13 mouse cellular contexts compared by ENCODE assay signal in genomic region chr5:4101770-4102169, GRCm38 (mm10). TPM values are rescaled to one million over a fixed set of nuclear protein-coding genes. Genes with fewer than 3 reads are reported as not detected.
A peak's percentile ranks its signal among the peaks of the same experiment; 100 is the strongest.
DNase-seq lines count a peak whose midpoint lies in the region; ATAC-seq and TF ChIP-seq lines count a peak whose summit lies in the region.
"Had no signal": no experiment of that assay in that cellular context is flagged by ENCODE, and none has a peak within 500 bp of the region (broad histone marks: within the 10 kb centered on the region; RNA-seq: fewer than 3 reads in every experiment).

No protein-coding gene starts in this region.

- 0 out of 2 replicates have a peak, but pooled peaks cover 1% of the 10 kb centered on the region for H3K4me1 ChIP-seq in heart, adult 2 months (ENCODE audit: control insufficient read depth, insufficient read depth, low read length)
- peaks cover 52% of the 10 kb centered on the region for H3K4me1 ChIP-seq in megakaryocyte, embryonic 14.5 days
- H3K4me1 ChIP-seq: stomach, embryonic 15.5 days had no signal

- no peaks in the 10 kb centered on the region for H3K36me3 ChIP-seq in heart, adult 2 months (ENCODE audit: control insufficient read depth, insufficient read depth, low read length)
- peaks cover 42% of the 10 kb centered on the region for H3K36me3 ChIP-seq in megakaryocyte, embryonic 14.5 days (replicated peaks; ENCODE audit: low read length)

- TF ChIP-seq POLR2A in heart, adult 2 months (IDR thresholded peaks at IDR 0.05; ENCODE audit: insufficient read depth, low read depth, low read length) = no peak
- TF ChIP-seq POLR2A in brain, embryonic 14.5 days (IDR thresholded peaks at IDR 0.05; ENCODE audit: borderline replicate concordance, extremely low read depth, insufficient read depth, insufficient read length, poor library complexity, severe bottlenecking) = no peak

- no peak overlapping the region for H3K27ac ChIP-seq in heart, adult 2 months
- H3K27ac ChIP-seq: macrophage; stomach, embryonic 15.5 days had no signal

- H3K9me3 ChIP-seq in megakaryocyte, embryonic 14.5 days = no peaks in the 10 kb centered on the region
- H3K9me3 ChIP-seq: stomach, embryonic 15.5 days had no signal

- no peak overlapping the region for H3K9ac ChIP-seq in heart, adult 2 months (ENCODE audit: low read depth, low read length)
- H3K9ac ChIP-seq: stomach, embryonic 15.5 days had no signal

- WGBS in heart, adult 2 months = 95% methylated on average over 2 of the region's 2 CpGs

- ATAC-seq in megakaryocyte, adult 5-6 weeks (ENCODE audit: poor library complexity, severe bottlenecking) = no peak

- peak; percentile 41 for TF ChIP-seq CTCF in heart, adult 2 months (IDR thresholded peaks at IDR 0.05)
- peak; percentile 28; the same call in 1 of the 2 replicates for TF ChIP-seq CTCF in brain, embryonic 14.5 days (IDR thresholded peaks at IDR 0.05; ENCODE audit: borderline replicate concordance, extremely low read depth, insufficient read depth, insufficient read length)

- no peaks in the 10 kb centered on the region for H3K79me2 ChIP-seq in heart, adult 2 months (replicated peaks; ENCODE audit: control insufficient read depth, insufficient read depth, low read length)

- intact Hi-C loops in heart, adult 2 months (cut with DNase I) = loop anchor here (5.0 kb wide), 2 partner anchors 91 to 209 kb away; partner anchors contain the start of genes Mterf1a and Mterf1b
- intact Hi-C loops in heart, postnatal 36 days (cut with DNase I) = loop anchor here (5.0 kb wide), 1 partner anchor 209 kb away; the partner anchor contains the start of gene Mterf1a
- intact Hi-C loops in left cerebral cortex, postnatal 25 days (cut with DNase I) = loop anchor here (5.0 to 10.0 kb wide), 2 partner anchors 91 to 813 kb away; partner anchors contain the start of gene Mterf1b

- no peaks in the 10 kb centered on the region for H3K27me3 ChIP-seq in heart, adult 2 months (ENCODE audit: control insufficient read depth, insufficient read depth, low read length)
- H3K27me3 ChIP-seq in megakaryocyte, embryonic 14.5 days (replicated peaks) = no peaks in the 10 kb centered on the region
- H3K27me3 ChIP-seq: stomach, embryonic 15.5 days had no signal

- no peak for DNase-seq in heart, adult 2 months
- no peak for DNase-seq in heart, postnatal 36 days
- DNase-seq in brain, embryonic 14.5 days (ENCODE audit: low read depth) = no peak
- peak; percentile 16 for DNase-seq in retina, embryonic 14.5 days (ENCODE audit: low spot score)
- no peak for DNase-seq in left cerebral cortex, postnatal 25 days (ENCODE audit: low spot score in 2 of 2)
- no peak for DNase-seq in adrenal gland, postnatal 14 days
- DNase-seq: cerebellum, postnatal 36 days; heart, postnatal 4 days had no signal

- no peak for TF ChIP-seq EP300 in heart, adult 2 months (IDR thresholded peaks at IDR 0.05; ENCODE audit: insufficient read depth, low read depth, low read length)

- H3K4me3 ChIP-seq in heart, adult 2 months = no peak overlapping the region
- H3K4me3 ChIP-seq in megakaryocyte, embryonic 14.5 days (replicated peaks) = peak overlapping the region; percentile 59
- H3K4me3 ChIP-seq: erythroblast, embryonic 14.5 days; stomach, embryonic 15.5 days had no signal

RNA-seq across cellular contexts. Expression of gene Cyp51, which starts 2.8 kb away (rescaled TPM):
- 1 to 10 TPM; 6.2 to 6.4 TPM for total RNA-seq in heart, adult 2 months (2021)
- polyA plus RNA-seq in heart, adult 2 months (2012; rRNA removed) = 4.6 and 5.4 TPM in 2 replicates
- total RNA-seq in heart, postnatal 36 days (2021) = 1 to 10 TPM; 5.3 to 7.4 TPM
- 58.0 and 614 TPM in 2 replicates for polyA plus RNA-seq in megakaryocyte, embryonic 14.5 days (2012; ENCODE audit: insufficient read depth, low replicate concordance)
- total RNA-seq in megakaryocyte, adult 5-6 weeks (2015) = 14.1 and 18.5 TPM in 2 replicates
- 17.5 and 20.9 TPM in 2 replicates for total RNA-seq in megakaryocyte, adult 5-6 weeks (2017)
- 115 and 117 TPM in 2 replicates for polyA plus RNA-seq in brain, embryonic 14.5 days (2012; rRNA removed)
- 10 to 100 TPM; 52.9 to 54.6 TPM for total RNA-seq in left cerebral cortex, postnatal 25 days (2021)
- 34.6 and 43.6 TPM in 2 replicates for total RNA-seq in adrenal gland, postnatal 14 days (2021)
